Mouse (Mus musculus) duodenum, adult 2 months (tissue): ENCODE results near the gene Gm10256. TPM values are rescaled to one million over a fixed set of nuclear protein-coding genes. Genes with fewer than 3 reads are reported as not detected.

Experiments
- polyA plus RNA-seq: library from polyadenylated mRNA; depleted of rRNA; stranded (reverse); fragments of >200 nt; gene quantifications from 2 replicates; pipeline ENCODE4 v1.2.3, GENCODE M21; 2012; ENCODE audit warnings: low replicate concordance; rRNA removed

Gene Gm10256
- polyA plus RNA-seq = not detected in 2 replicates

GRCm38 (mm10) chrY:2830380-2830779, at the start of gene Gm10256, which contains the start of gene Rbmy:
Gene Gm10256 (plus strand): TSS chrY:2830699.
Gene Rbmy (plus strand): TSS chrY:2830680.

GRCm38 (mm10) chrY:2796105-2796504, 34.4 kb upstream of the Gm10256 start, which contains the start of gene Gm4064:
Gene Gm4064 (minus strand): TSS chrY:2796205.

GRCm38 (mm10) chrY:2900689-2901088, 70.2 kb downstream of the Gm10256 start, which contains the start of gene Gm10352:
Gene Gm10352 (plus strand): TSS chrY:2900989.

Other genes starting within 250 kb of the Gm10256 start
- gene H2al2c, start 231.6 kb upstream of the Gm10256 start, polyA plus RNA-seq = not detected in 2 replicates
- not detected in 2 replicates for gene Sry, start 167.0 kb upstream of the Gm10256 start, polyA plus RNA-seq
- not detected in 2 replicates for gene H2al2b, start 110.0 kb upstream of the Gm10256 start, polyA plus RNA-seq
- gene Gm4064, start 34.5 kb upstream of the Gm10256 start, polyA plus RNA-seq = not detected in 2 replicates
- gene Rbmy, start within 50 bp of the Gm10256 start, polyA plus RNA-seq = not detected in 2 replicates
- gene Gm10352, start 70.3 kb downstream of the Gm10256 start, polyA plus RNA-seq = not detected in 2 replicates
- gene Gm29289, start 101.9 kb downstream of the Gm10256 start, polyA plus RNA-seq = not detected in 2 replicates